Mouse (Mus musculus) neural tube, embryonic 15.5 days (tissue): ENCODE results near the gene Rph3al. TPM values are rescaled to one million over a fixed set of nuclear protein-coding genes. Genes with fewer than 3 reads are reported as not detected.

Experiments
- ATAC-seq: fragments of 200-750 bp; cut with Nextera tagmentation; 2 replicates; pipeline ENCODE4 v1.8.0; 2017; ENCODE audit warnings: mild to moderate bottlenecking, moderate TSS enrichment, moderate library complexity; ENCODE audit not compliant: low FRiP score
- H3K27ac ChIP-seq: fragments of 300-500 bp; sonication (generic); replicated peaks from 2 replicates; pipeline ENCODE4 v1.5.1; 2015; ENCODE audit warnings: mild to moderate bottlenecking, inconsistent platforms
- H3K27me3 ChIP-seq: fragments of 300-500 bp; sonication (generic); replicated peaks from 2 replicates; pipeline ENCODE4 v1.6.1; 2015; ENCODE audit warnings: inconsistent platforms
- H3K36me3 ChIP-seq: fragments of 300-500 bp; sonication (generic); 2 replicates; pipeline ENCODE4 v1.6.1; 2015; ENCODE audit warnings: inconsistent platforms
- H3K4me1 ChIP-seq: fragments of 300-500 bp; sonication (generic); 2 replicates; pipeline ENCODE4 v1.6.1; 2015; ENCODE audit warnings: inconsistent platforms
- H3K4me2 ChIP-seq: fragments of 300-500 bp; sonication (generic); 2 replicates; pipeline ENCODE4 v1.6.1; 2015; ENCODE audit warnings: inconsistent platforms, mild to moderate bottlenecking, moderate library complexity
- H3K4me3 ChIP-seq: fragments of 300-500 bp; sonication (generic); replicated peaks from 2 replicates; pipeline ENCODE4 v1.5.1; 2015; ENCODE audit warnings: mild to moderate bottlenecking, inconsistent platforms
- H3K9ac ChIP-seq: fragments of 300-500 bp; sonication (generic); replicated peaks from 2 replicates; pipeline ENCODE4 v1.6.1; 2015; ENCODE audit warnings: mild to moderate bottlenecking, inconsistent platforms
- H3K9me3 ChIP-seq: fragments of 300-500 bp; sonication (generic); replicated peaks from 2 replicates; pipeline ENCODE4 v1.6.1; 2016; ENCODE audit warnings: inconsistent platforms
- WGBS: fragments of 180-500 bp; shearing (Covaris S2); methylation state at CpG from one replicate; pipeline ENCODE4 v1.1.7; 2015; ENCODE audit warnings: mixed read lengths; 5-methylcytosine and 5-hydroxymethylcytosine counted together
- polyA plus RNA-seq: library from polyadenylated mRNA; unstranded; fragments of >200 nt; fragmentation: Nextera tagmentation; extraction: Ambion mirVana; gene quantifications from 2 replicates; pipeline ENCODE4 v1.2.1, GENCODE M21; 2015

Rph3al gene
- polyA plus RNA-seq, 1 experiment from 2014 or later, result 2.3 TPM

DNA sequence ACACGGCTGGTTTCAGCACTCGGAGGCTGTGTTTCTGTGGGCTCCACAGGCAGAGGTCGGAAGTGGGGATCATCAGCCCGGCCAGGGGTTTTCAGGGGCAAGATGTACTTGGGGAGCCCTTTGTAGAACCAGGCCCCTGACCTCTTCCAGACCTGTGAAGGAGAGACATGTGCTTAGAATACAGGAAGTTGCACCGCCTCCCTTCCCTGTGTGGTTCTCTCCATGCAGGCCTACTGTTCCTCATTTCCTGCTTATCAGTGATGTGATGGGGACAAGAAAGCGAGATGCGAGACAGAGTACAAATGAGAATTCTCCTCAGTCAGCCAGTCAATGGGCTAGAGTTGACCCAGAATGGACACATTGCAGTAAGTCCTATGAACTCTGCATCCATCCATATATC lies 83.9 kb downstream of the Rph3al start:
- Histone ChIP-seq H3K4me1 (peaks cover 17% of the 10 kb centered on the region), H3K4me3 (no peak overlapping the region), H3K9me3 (no peaks in the 10 kb centered on the region), H3K27me3 (no peaks in the 10 kb centered on the region), H3K36me3 (no peaks in the 10 kb centered on the region), H3K27ac (no peak overlapping the region), H3K4me2 (no peak overlapping the region), H3K9ac (no peak overlapping the region)
- 95% methylated on average over 7 of the region's 7 CpGs for WGBS
- ATAC-seq, result no peak

DNA sequence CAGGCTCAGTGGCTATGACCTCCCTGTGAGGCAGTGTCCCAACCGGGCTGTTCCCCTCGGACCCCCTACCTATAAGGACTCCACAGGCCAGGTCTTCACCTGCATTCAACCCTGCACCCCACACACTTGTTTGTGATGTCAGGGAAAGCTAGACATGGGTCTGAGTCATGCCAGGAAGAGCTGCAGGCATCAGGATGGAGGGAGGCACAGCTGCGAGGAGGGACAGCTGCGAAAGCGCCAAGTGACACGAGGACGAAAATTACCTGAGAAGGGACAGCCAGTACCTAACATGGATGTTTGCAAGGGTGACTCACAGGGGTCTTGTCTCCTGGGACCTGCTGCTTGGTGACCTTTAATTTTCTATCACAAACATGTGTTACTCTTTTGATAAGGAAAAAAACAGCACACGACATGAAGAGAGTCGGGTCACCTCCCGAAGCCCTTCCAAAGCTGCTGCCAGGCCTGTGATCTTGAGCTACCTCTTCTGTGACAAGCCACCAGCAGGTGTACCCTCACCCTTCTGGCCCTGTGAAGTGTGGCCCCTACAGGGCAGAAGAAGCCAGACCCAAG lies 85.1 kb downstream of the Rph3al start:
- Histone ChIP-seq H3K9ac (no peak overlapping the region), H3K4me3 (no peak overlapping the region), H3K9me3 (no peaks in the 10 kb centered on the region), H3K27ac (no peak overlapping the region), H3K4me1 (peaks cover 7% of the 10 kb centered on the region; the same call in 1 of the 2 replicates), H3K36me3 (no peaks in the 10 kb centered on the region), H3K4me2 (no peak overlapping the region), H3K27me3 (no peaks in the 10 kb centered on the region)
- no peak for ATAC-seq
- WGBS, result 85% methylated on average over 10 of the region's 10 CpGs

DNA sequence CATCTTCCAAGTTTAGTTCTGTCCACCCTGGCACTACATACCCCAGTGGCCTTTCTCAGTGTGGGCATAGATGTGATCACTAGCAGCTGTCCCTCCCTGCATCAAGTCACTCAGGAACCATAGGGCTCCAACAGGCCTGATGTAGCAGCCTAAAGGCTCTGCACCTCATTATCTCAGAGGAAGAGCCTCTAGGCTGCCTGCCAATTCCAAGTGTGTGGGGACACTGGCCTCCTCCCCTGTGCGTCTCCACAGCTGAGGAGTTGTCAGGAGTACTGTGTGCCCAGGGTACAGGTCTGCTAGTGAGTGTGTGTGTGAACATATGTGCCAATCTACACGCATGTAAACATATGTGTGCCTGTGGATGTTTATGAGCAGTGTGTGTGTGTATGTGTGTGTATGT lies 85.7 kb downstream of the Rph3al start:
- Histone ChIP-seq H3K4me2 (no peak overlapping the region), H3K36me3 (no peaks in the 10 kb centered on the region), H3K9ac (no peak overlapping the region), H3K9me3 (no peaks in the 10 kb centered on the region), H3K27ac (no peak overlapping the region), H3K4me1 (peaks cover 7% of the 10 kb centered on the region; the same call in 1 of the 2 replicates), H3K4me3 (no peak overlapping the region), H3K27me3 (no peaks in the 10 kb centered on the region)
- WGBS, result 59% methylated on average over 2 of the region's 2 CpGs
- no peak for ATAC-seq

DNA sequence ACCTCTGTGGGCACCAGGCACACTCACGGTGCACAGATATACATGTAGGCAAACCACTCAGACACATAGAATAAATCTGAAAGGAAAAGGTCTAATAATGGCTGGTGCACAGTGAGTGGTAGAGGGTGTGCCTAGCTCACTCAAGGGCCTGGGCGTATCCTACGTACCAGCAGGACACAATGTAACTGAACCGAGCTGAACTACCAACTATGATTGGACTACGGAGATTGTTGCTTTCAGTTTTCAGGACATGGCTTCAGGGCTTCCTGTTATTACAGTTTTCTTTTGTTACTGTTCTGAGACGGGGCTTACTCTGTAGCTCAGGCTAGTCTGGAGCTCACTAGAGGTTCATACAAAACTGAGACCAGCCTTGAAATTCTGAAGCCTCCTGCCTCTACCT lies 88.7 kb downstream of the Rph3al start:
- no peak overlapping the region for H3K27ac ChIP-seq
- no peak for ATAC-seq
- H3K4me3 ChIP-seq, result no peak overlapping the region
- H3K9ac ChIP-seq, result no peak overlapping the region
- H3K4me1 ChIP-seq, result peaks cover 17% of the 10 kb centered on the region
- no peaks in the 10 kb centered on the region for H3K27me3 ChIP-seq
- WGBS, result 84% methylated on average over 6 of the region's 6 CpGs
- H3K36me3 ChIP-seq, result no peaks in the 10 kb centered on the region
- H3K9me3 ChIP-seq, result no peaks in the 10 kb centered on the region
- H3K4me2 ChIP-seq, result no peak overlapping the region

DNA sequence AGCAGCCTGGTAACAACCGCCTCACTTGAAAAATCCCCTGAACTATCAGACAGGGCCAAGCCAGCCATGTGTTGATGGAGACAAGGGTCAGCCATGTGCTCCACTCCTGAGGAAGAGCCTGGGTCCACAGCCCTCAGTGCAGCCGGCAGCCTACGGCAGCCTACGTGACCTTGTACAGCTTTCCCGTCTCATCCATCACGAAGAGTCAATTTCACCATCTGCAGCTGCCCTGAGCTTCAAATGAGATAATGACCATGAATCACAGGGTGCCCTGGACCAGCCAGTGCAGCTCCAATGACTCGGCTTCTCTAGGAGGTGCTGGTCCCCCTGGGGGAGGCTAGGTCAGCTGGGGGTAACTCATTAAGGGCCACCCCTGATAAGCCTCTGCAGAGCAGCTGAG lies 91.6 kb downstream of the Rph3al start:
- Histone ChIP-seq H3K9ac (no peak overlapping the region), H3K36me3 (no peaks in the 10 kb centered on the region), H3K4me2 (no peak overlapping the region), H3K27me3 (no peaks in the 10 kb centered on the region), H3K4me1 (peaks cover 12% of the 10 kb centered on the region; the same call in 1 of the 2 replicates), H3K27ac (no peak overlapping the region), H3K4me3 (no peak overlapping the region), H3K9me3 (no peaks in the 10 kb centered on the region)
- ATAC-seq, result no peak
- 43% methylated on average over 7 of the region's 7 CpGs for WGBS

DNA sequence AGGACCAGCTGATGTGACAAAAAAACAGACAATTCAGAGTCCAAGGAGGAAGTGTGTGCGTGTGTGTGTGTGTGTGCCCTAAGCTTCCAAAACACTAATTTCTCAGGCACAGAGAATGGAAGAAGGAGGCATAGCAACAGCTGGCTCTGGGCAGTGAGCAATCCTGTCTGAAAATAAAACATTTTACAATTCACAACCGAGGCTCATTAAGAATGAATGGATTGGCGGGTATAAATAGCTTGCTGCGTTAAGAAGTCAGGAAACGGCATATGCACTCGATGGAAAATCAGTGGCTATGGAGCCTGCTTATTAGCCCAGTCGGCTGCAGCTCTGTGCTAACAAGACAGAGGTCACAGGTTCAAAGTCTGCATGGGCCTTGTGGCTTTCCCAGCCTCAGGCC lies 92.6 kb downstream of the Rph3al start:
- Histone ChIP-seq H3K27ac (no peak overlapping the region), H3K4me3 (no peak overlapping the region), H3K36me3 (no peaks in the 10 kb centered on the region), H3K9me3 (no peaks in the 10 kb centered on the region), H3K4me2 (no peak overlapping the region), H3K9ac (no peak overlapping the region), H3K4me1 (peaks cover 16% of the 10 kb centered on the region; the same call in 1 of the 2 replicates), H3K27me3 (no peaks in the 10 kb centered on the region)
- ATAC-seq, result no peak
- 23% methylated on average over 7 of the region's 7 CpGs for WGBS

DNA sequence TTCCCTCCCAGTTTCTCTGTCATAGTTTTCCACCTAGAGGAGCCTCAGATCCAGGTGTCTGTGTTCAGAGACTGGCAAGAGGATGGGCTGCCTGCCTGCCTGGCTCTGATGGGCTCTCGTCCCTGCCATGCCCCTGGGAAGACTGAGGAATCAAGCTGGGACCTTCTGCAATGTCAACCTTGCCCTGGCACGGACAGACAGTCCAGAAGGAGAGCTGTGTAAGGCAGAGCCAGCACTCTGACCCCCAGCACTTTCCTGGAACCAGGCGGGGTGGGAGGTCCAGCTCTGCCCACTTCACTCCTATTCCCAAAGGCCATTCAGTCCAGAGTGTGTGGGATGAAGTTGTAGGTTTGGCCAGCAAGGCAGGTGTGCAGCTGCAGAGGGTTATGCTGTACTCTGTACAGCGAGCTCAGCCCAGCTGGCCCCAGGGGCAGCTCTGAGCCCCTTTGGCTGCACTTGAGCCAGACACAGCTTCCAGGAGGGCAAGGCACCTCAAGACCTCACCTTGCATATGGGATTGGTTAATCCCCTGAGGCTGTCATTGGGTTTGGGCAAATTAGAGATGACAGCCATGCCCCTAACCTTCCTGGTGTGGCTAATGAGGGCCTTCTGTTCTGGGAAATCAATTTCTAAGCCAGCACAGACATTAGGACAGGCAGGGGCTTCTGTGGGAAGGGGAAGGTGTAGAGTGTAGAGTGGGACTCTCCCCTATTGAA lies 95.2 kb downstream of the Rph3al start:
- Histone ChIP-seq H3K27me3 (no peaks in the 10 kb centered on the region), H3K9me3 (no peaks in the 10 kb centered on the region), H3K4me2 (no peak overlapping the region), H3K27ac (no peak overlapping the region), H3K4me3 (no peak overlapping the region), H3K4me1 (peaks cover 24% of the 10 kb centered on the region; the same call in 1 of the 2 replicates), H3K9ac (no peak overlapping the region), H3K36me3 (no peaks in the 10 kb centered on the region)
- no peak for ATAC-seq
- 85% methylated on average over 4 of the region's 4 CpGs for WGBS

DNA sequence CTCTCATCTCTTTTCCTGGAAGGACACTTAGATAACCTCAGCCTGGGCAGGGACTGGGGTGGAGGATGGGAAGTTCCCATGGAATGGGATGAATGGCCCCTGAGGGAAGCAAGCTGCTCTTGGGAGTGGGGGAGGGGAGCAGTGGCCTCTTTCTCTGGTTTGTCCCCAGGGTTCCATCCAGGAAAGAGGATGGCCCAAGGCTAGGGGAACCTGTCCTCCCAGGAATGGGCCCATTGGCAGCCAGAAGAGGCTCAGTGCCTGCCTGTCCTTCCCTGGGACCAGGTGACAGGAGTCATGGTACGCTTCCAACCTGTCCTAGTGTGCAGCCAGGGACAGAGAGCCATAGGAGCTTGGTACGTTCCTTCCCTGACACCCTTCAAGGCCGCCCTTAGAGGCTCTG lies 96.7 kb downstream of the Rph3al start:
- no peak overlapping the region for H3K4me3 ChIP-seq
- H3K9me3 ChIP-seq, result no peaks in the 10 kb centered on the region
- H3K36me3 ChIP-seq, result no peaks in the 10 kb centered on the region
- no peaks in the 10 kb centered on the region for H3K27me3 ChIP-seq
- H3K4me2 ChIP-seq, result no peak overlapping the region
- ATAC-seq, result no peak
- WGBS, result 78% methylated on average over 3 of the region's 3 CpGs
- H3K27ac ChIP-seq, result no peak overlapping the region
- no peak overlapping the region for H3K9ac ChIP-seq
- H3K4me1 ChIP-seq, result peaks cover 21% of the 10 kb centered on the region; the same call in 1 of the 2 replicates

DNA sequence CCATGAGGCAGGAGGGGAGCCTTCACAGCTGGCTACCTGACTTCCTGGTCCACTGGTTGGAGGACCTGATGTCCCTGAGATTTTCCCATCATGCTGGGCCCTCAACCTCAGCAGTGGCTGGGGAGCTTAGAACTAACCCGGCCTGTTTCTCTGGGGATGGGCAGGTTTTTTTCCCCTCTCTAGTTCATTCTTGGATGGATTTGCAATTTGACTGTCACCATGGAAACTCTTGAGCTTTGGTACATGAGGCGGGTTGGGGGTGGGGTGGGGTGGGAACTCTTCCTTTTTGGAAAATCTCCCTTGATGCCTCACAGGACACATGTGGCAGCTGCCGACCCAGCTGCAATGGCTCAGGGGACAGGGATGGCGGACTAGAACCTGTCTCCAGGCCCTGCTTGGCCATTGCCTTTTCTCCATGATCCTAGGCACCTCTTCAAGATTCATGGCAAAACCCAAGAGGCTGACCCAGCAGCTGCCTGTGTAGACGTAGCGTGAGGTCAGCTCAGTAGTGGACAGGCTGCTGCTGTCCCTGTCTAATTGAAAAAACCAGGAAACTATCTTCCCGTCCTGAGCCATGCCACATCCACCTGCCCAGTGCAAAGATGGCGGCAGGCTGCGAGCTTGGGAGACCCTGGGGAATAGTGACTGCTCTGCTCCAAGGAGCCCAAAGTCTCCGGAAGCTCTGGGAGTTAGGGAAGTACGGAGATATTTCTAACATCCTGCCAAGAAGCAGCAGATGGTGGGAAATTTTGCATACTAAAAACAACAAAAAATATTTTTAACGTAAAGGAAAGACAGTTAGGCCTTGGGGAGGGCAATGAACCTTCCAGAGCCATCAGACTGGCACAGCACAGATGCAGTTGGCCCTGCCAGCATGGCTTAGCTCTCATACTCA lies 98.4 kb downstream of the Rph3al start:
- WGBS, result 73% methylated on average over 12 of the region's 12 CpGs
- no peaks in the 10 kb centered on the region for H3K27me3 ChIP-seq
- no peak overlapping the region for H3K9ac ChIP-seq
- H3K9me3 ChIP-seq, result no peaks in the 10 kb centered on the region
- ATAC-seq, result no peak
- H3K27ac ChIP-seq, result no peak overlapping the region
- no peak overlapping the region for H3K4me2 ChIP-seq
- no peak overlapping the region for H3K4me3 ChIP-seq
- peaks cover 14% of the 10 kb centered on the region; the same call in 1 of the 2 replicates for H3K4me1 ChIP-seq
- H3K36me3 ChIP-seq, result no peaks in the 10 kb centered on the region

DNA sequence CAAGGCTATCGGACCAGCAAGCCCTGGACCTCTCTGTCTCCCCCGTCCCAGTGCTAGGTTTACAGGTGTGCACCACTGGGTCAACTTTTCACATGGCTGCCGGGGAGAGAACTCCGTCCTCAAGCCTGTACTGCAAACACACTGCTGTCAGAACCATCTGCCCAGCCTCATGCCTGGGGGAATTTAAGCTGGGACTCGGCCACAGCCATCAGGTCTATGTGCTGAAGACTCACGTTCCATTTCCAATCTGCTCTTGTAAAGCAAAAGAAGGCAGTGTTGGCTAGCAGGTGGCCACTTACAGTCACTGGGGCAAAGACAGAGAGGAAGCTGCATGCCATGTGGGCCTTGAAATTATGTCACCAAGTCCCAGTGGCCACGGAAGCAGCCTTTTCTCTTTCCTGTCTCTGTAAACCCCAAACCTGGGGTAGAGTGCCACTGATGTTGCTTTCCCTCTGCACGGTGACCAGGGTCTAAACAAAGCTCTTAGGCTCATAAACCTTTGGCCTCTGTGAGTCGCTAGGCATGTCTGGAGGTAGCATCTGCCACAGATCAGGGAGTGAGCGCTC lies 99.3 kb downstream of the Rph3al start:
- H3K9ac ChIP-seq, result no peak overlapping the region
- no peak overlapping the region for H3K4me3 ChIP-seq
- no peaks in the 10 kb centered on the region for H3K27me3 ChIP-seq
- H3K4me1 ChIP-seq, result peaks cover 14% of the 10 kb centered on the region; the same call in 1 of the 2 replicates
- no peak overlapping the region for H3K4me2 ChIP-seq
- H3K27ac ChIP-seq, result no peak overlapping the region
- no peaks in the 10 kb centered on the region for H3K9me3 ChIP-seq
- WGBS, result 72% methylated on average over 10 of the region's 10 CpGs
- no peak for ATAC-seq
- no peaks in the 10 kb centered on the region for H3K36me3 ChIP-seq

DNA sequence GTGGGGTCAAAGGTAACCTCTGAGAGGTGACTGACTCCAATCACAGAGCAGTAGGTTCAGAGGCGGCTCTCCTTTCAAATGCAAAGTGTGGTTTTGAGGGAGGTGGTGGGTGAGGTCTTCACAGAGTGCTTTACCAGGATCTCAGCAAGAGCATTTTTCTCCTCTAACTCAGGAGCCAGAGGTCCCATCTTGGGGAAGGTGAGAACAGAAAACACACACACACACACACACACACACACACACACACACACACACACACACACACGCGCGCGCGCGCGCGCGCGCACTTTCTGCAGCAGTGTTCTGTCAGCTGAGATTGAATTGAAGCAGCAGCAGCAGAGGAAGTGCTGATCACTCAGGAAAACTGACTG lies 102.0 kb downstream of the Rph3al start:
- H3K9me3 ChIP-seq, result no peaks in the 10 kb centered on the region
- ATAC-seq, result no peak
- WGBS, result 67% methylated on average over 11 of the region's 11 CpGs
- H3K4me2 ChIP-seq, result no peak overlapping the region
- H3K27me3 ChIP-seq, result no peaks in the 10 kb centered on the region
- H3K4me1 ChIP-seq, result 0 out of 2 replicates have a peak, but pooled peaks cover 9% of the 10 kb centered on the region
- H3K4me3 ChIP-seq, result no peak overlapping the region
- H3K27ac ChIP-seq, result no peak overlapping the region
- no peaks in the 10 kb centered on the region for H3K36me3 ChIP-seq
- no peak overlapping the region for H3K9ac ChIP-seq
